Mouse (Mus musculus) lung, postnatal 25 days (tissue): ENCODE data around the gene Gnaz.

Experiments used
- DNase-seq: peaks from one replicate; pipeline ENCODE4 v3.0.0; 2022; ENCODE audit warnings: low spot score

Gnaz gene

GRCm38 (mm10) chr10:74966850-74967451, at the start of gene Gnaz:
Gene Gnaz (plus strand): TSS chr10:74967177.
- DNase-seq = peak; percentile 95

GRCm38 (mm10) chr10:74919277-74919676, 47.7 kb upstream of the Gnaz start:
- no peak for DNase-seq

GRCm38 (mm10) chr10:74920853-74921567, 46.0 kb upstream of the Gnaz start:
- DNase-seq = peak; percentile 38

GRCm38 (mm10) chr10:74921614-74922013, 45.4 kb upstream of the Gnaz start:
- no peak for DNase-seq

- DNase-seq = peak; percentile 26
These were observed 44.2 kb upstream of the Gnaz start for GRCm38 (mm10) chr10:74922763-74923162.

GRCm38 (mm10) chr10:74924274-74924673, 42.7 kb upstream of the Gnaz start:
- no peak for DNase-seq

- DNase-seq = peak; percentile 26
These were observed 41.7 kb upstream of the Gnaz start for GRCm38 (mm10) chr10:74925324-74925723.

- DNase-seq = no peak
These were observed 38.7 kb upstream of the Gnaz start for GRCm38 (mm10) chr10:74928276-74928675.

- no peak for DNase-seq
These were observed 37.4 kb upstream of the Gnaz start for GRCm38 (mm10) chr10:74929578-74929977.

GRCm38 (mm10) chr10:74930541-74930940, 36.4 kb upstream of the Gnaz start:
- DNase-seq = no peak

GRCm38 (mm10) chr10:74931631-74932030, 35.3 kb upstream of the Gnaz start:
- no peak for DNase-seq

GRCm38 (mm10) chr10:74932487-74932886, 34.5 kb upstream of the Gnaz start:
- DNase-seq = no peak

- DNase-seq = no peak
These were observed 33.3 kb upstream of the Gnaz start for GRCm38 (mm10) chr10:74933548-74934190.

GRCm38 (mm10) chr10:74934521-74934920, 32.5 kb upstream of the Gnaz start:
- DNase-seq = no peak

GRCm38 (mm10) chr10:74935016-74935415, 32.0 kb upstream of the Gnaz start:
- DNase-seq = peak; percentile 18

- DNase-seq = peak; percentile 28
These were observed 29.8 kb upstream of the Gnaz start for GRCm38 (mm10) chr10:74937003-74937790.

GRCm38 (mm10) chr10:74938410-74938809, 28.6 kb upstream of the Gnaz start:
- no peak for DNase-seq

GRCm38 (mm10) chr10:74939300-74939699, 27.7 kb upstream of the Gnaz start:
- no peak for DNase-seq

GRCm38 (mm10) chr10:74940795-74941194, 26.2 kb upstream of the Gnaz start:
- DNase-seq = no peak

- DNase-seq = no peak
These were observed 14.0 kb upstream of the Gnaz start for GRCm38 (mm10) chr10:74952830-74953443.

GRCm38 (mm10) chr10:74964380-74964779, 2.6 kb upstream of the Gnaz start:
- DNase-seq = no peak

- no peak for DNase-seq
These were observed 782 bp downstream of the Gnaz start for GRCm38 (mm10) chr10:74967651-74968267.
